ENCODE assay signal across 12 mouse cellular contexts in the genomic region with DNA sequence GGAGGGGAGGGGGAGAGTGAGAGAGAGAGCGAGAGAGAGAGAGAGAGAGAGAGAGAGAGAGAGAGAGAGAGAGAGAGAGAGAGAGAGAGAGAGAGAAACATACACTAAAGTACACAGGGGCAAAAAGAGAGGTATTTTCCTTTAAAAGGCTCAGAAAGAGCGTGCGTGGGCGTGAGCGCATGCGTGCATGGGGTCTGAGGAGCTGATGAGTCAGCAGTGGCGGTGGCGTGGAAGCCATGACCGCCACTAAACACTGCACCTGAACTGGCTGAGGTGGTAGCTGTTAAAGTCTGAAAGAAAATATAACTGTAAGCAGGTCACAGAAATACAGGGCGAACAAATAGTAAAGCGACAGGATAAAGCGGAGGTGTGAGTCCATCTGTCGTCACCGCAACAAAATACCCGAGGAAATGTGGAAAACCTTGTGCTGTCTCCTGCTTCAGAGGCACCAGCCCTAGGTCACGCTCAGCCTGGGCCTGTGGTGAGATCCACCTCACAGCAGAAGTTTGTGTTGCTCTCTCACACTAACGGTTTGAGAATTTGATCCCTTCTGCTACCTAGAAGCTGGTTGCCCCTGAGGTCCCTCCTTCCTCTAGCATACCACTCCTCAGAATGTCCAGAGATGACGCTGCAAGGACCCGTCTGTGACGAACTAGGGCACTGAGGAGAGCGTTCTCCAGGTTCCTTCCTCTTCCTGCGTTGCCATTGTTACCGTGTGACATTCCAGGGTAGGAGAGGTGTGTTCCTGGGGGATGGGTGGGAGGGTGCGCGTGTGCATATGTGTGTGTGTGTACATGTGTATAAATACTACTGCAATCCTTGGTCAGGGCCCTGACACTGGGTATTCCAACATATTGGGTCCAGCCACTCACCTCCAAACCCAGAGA. TPM values are rescaled to one million over a fixed set of nuclear protein-coding genes. Genes with fewer than 3 reads are reported as not detected.
DNase-seq lines count a peak whose midpoint lies in the region; ATAC-seq and TF ChIP-seq lines count a peak whose summit lies in the region.
"Had no signal": no experiment of that assay in that cellular context is flagged by ENCODE, and none has a peak within 500 bp of the region (broad histone marks: within the 10 kb centered on the region; RNA-seq: fewer than 3 reads in every experiment).

No protein-coding gene starts in this region.

- H3K27me3 ChIP-seq in lung, embryonic 14.5 days (ENCODE audit: insufficient read depth, low read length), result no peaks in the 10 kb centered on the region

- peak overlapping the region; percentile 8; the same call in 1 of the 2 replicates for H3K4me3 ChIP-seq in lung, embryonic 14.5 days (ENCODE audit: low read depth, low read length)
- H3K4me3 ChIP-seq in cortical plate, adult 2 months (ENCODE audit: insufficient read depth, low read length), result peak overlapping the region; percentile 32
- H3K4me3 ChIP-seq: liver, embryonic 15.5 days had no signal

- no peaks in the 10 kb centered on the region for H3K9me3 ChIP-seq in lung, embryonic 14.5 days (ENCODE audit: low read depth, low read length)
- H3K9me3 ChIP-seq: liver, embryonic 15.5 days had no signal

- no peak overlapping the region for H3K9ac ChIP-seq in lung, embryonic 14.5 days
- H3K9ac ChIP-seq: liver, embryonic 15.5 days had no signal

- DNase-seq in frontal cortex, postnatal 14 days (ENCODE audit: low spot score in 2 of 2), result no peak
- peak; percentile 31 for DNase-seq in lung, embryonic 14.5 days
- no peak for DNase-seq in lung, postnatal 25 days (ENCODE audit: low spot score)
- no peak for DNase-seq in thymus, adult 18-20 months
- DNase-seq in gastrocnemius, postnatal 4 days (ENCODE audit: low spot score in 2 of 2), result no peak
- DNase-seq: cerebellum, adult 11-12 months; gastrocnemius, postnatal 25 days had no signal

- H3K4me1 ChIP-seq in lung, embryonic 14.5 days (ENCODE audit: insufficient read depth), result no peaks in the 10 kb centered on the region
- no peaks in the 10 kb centered on the region for H3K4me1 ChIP-seq in cortical plate, adult 2 months (ENCODE audit: control insufficient read depth, insufficient read depth, low read length)
- H3K4me1 ChIP-seq: liver, embryonic 15.5 days had no signal

- TF ChIP-seq CTCF in lung, embryonic 14.5 days (IDR thresholded peaks at IDR 0.05; ENCODE audit: low read depth), result no peak
- TF ChIP-seq CTCF in cortical plate, adult 2 months (IDR thresholded peaks at IDR 0.05; ENCODE audit: extremely low read depth, insufficient read depth, low read length), result no peak

- 0 out of 2 replicates have a peak, but pooled peaks have one; percentile 29 for TF ChIP-seq POLR2A in cortical plate, adult 2 months (IDR thresholded peaks at IDR 0.05; ENCODE audit: extremely low read depth, insufficient read depth, low read length)

- WGBS in lung, embryonic 14.5 days, result 56% methylated on average over 24 of the region's 25 CpGs

- H3K27ac ChIP-seq in lung, embryonic 14.5 days (ENCODE audit: low read depth), result no peak overlapping the region
- H3K27ac ChIP-seq in cortical plate, adult 2 months (ENCODE audit: insufficient read depth, low read length), result no peak overlapping the region
- H3K27ac ChIP-seq: liver, embryonic 15.5 days had no signal

- peak; percentile 86 for ATAC-seq in frontal cortex, adult (ENCODE audit: low TSS enrichment)
- peak; percentile 54; the same call in 1 of the 2 replicates for ATAC-seq in lung, embryonic 14.5 days (ENCODE audit: insufficient read depth)
- ATAC-seq in megakaryocyte progenitor cell, adult 5-6 weeks (replicated peaks; ENCODE audit: poor library complexity), result peak; percentile 55

- H3K4me2 ChIP-seq in lung, embryonic 14.5 days, result peak overlapping the region; percentile 25; the same call in 1 of the 2 replicates
- H3K4me2 ChIP-seq: liver, embryonic 15.5 days had no signal

- H3K36me3 ChIP-seq in lung, embryonic 14.5 days (ENCODE audit: insufficient read depth), result no peaks in the 10 kb centered on the region
- H3K36me3 ChIP-seq: G1E; liver, embryonic 15.5 days had no signal

RNA-seq across cellular contexts. Expression of a gene that starts 38.8 kb away (rescaled TPM):
- polyA plus RNA-seq in lung, embryonic 14.5 days (2014; fragmentation: Nextera tagmentation; extraction: Ambion mirVana), result 0.08 and 0.16 TPM in 2 replicates
- 0.13 and 0.15 TPM in 2 replicates for polyA plus RNA-seq in cortical plate, adult 2 months (2012; rRNA removed)
- total RNA-seq in megakaryocyte progenitor cell, adult 5-6 weeks (2015), result not detected in 2 replicates
- total RNA-seq in megakaryocyte progenitor cell, adult 5-6 weeks (2017), result not detected in 2 replicates
- not detected for total RNA-seq in gastrocnemius, postnatal 4 days (2021)
- total RNA-seq: gastrocnemius, postnatal 25 days had no signal
- polyA plus RNA-seq: G1E; liver, embryonic 15.5 days had no signal
